Comparison of ENCODE assay signal across 27 mouse cellular contexts in genomic region chr2:135843721-135844120, GRCm38 (mm10).
DNase-seq lines count a peak whose midpoint lies in the region; ATAC-seq lines count a peak whose summit lies in the region.
"Had no signal": no experiment of that assay in that cellular context is flagged by ENCODE, and none has a peak within 500 bp of the region (broad histone marks: within the 10 kb centered on the region; RNA-seq: fewer than 3 reads in every experiment).

No protein-coding gene starts in this region.

- H3K4me1 ChIP-seq in kidney, embryonic 15.5 days, result no peaks in the 10 kb centered on the region; the same call in 1 of the 2 replicates
- H3K4me1 ChIP-seq in kidney, embryonic 16.5 days (ENCODE audit: insufficient read depth, low read length), result 0 out of 2 replicates have a peak, but pooled peaks cover 6% of the 10 kb centered on the region
- H3K4me1 ChIP-seq in brown adipose tissue, adult 24 weeks (ENCODE audit: control insufficient read depth, insufficient read depth, insufficient read length, low read length), result peaks cover 19% of the 10 kb centered on the region
- H3K4me1 ChIP-seq: forebrain, embryonic 13.5 days had no signal

- no peaks in the 10 kb centered on the region for H3K36me3 ChIP-seq in kidney, embryonic 15.5 days
- no peaks in the 10 kb centered on the region for H3K36me3 ChIP-seq in kidney, embryonic 16.5 days (ENCODE audit: insufficient read depth, low read length)
- H3K36me3 ChIP-seq: embryonic facial prominence, embryonic 13.5 days; forebrain, embryonic 10.5 days had no signal

- peak; percentile 72 for DNase-seq in cerebellum, adult 9-10 months
- no peak for DNase-seq in cerebellum, adult 11 months
- DNase-seq in frontal cortex, postnatal 25 days (ENCODE audit: low spot score in 2 of 2), result no peak
- no peak for DNase-seq in spleen, adult 12 weeks (ENCODE audit: low spot score)
- DNase-seq: adrenal gland, postnatal 10 days; adrenal gland, postnatal 36 days; gastrocnemius, postnatal 25 days; heart, adult 2 months; heart, postnatal 14 days; heart, postnatal 4 days; kidney, adult 18-20 months; kidney, adult 9 months had no signal

- no peak overlapping the region for H3K9ac ChIP-seq in kidney, embryonic 15.5 days
- no peak overlapping the region for H3K9ac ChIP-seq in kidney, embryonic 16.5 days (replicated peaks; ENCODE audit: low read length)
- H3K9ac ChIP-seq: embryonic facial prominence, embryonic 13.5 days; forebrain, embryonic 13.5 days; hindbrain, embryonic 14.5 days had no signal

- H3K4me3 ChIP-seq in kidney, embryonic 15.5 days (replicated peaks), result no peak overlapping the region
- H3K4me3 ChIP-seq in kidney, embryonic 16.5 days (ENCODE audit: low read length), result no peak overlapping the region
- peak overlapping the region; percentile 27; the same call in 1 of the 2 replicates for H3K4me3 ChIP-seq in brown adipose tissue, adult 24 weeks (ENCODE audit: insufficient read depth, low read depth, low read length)
- H3K4me3 ChIP-seq: embryonic facial prominence, embryonic 13.5 days; forebrain, embryonic 10.5 days; forebrain, embryonic 13.5 days; heart, adult 2 months had no signal

- ATAC-seq in frontal cortex, adult (ENCODE audit: low TSS enrichment), result 0 out of 2 replicates have a peak, but pooled peaks have one; percentile 29
- ATAC-seq in kidney, embryonic 15.5 days (replicated peaks; ENCODE audit: low FRiP score), result 0 out of 2 replicates have a peak, but pooled peaks have one; percentile 12
- no peak for ATAC-seq in kidney, embryonic 16.5 days (ENCODE audit: low FRiP score, low TSS enrichment)
- ATAC-seq: activated CD4-positive, CD25-positive, alpha-beta regulatory T cell, adult 4 months; CD4-positive, CD25-positive, alpha-beta regulatory T cell, adult 4 months; forebrain, embryonic 13.5 days; forebrain, embryonic 16.5 days; hindbrain, postnatal 0 days; inflammation-experienced regulatory T-cells, adult 6 months; intestine, embryonic 16.5 days had no signal

- no peaks in the 10 kb centered on the region for H3K27me3 ChIP-seq in kidney, embryonic 15.5 days
- H3K27me3 ChIP-seq in kidney, embryonic 16.5 days (ENCODE audit: insufficient read depth, low read length), result no peaks in the 10 kb centered on the region
- H3K27me3 ChIP-seq: embryonic facial prominence, embryonic 13.5 days; forebrain, embryonic 13.5 days had no signal

- WGBS in kidney, embryonic 15.5 days, result 84% methylated on average over 8 of the region's 8 CpGs
- WGBS in kidney, embryonic 16.5 days, result 81% methylated on average over 8 of the region's 8 CpGs

- H3K4me2 ChIP-seq in kidney, embryonic 15.5 days, result no peak overlapping the region
- no peak overlapping the region for H3K4me2 ChIP-seq in kidney, embryonic 16.5 days (replicated peaks; ENCODE audit: low read depth, low read length)
- H3K4me2 ChIP-seq: embryonic facial prominence, embryonic 13.5 days; forebrain, embryonic 13.5 days; heart, embryonic 11.5 days; hindbrain, embryonic 14.5 days had no signal

- H3K9me3 ChIP-seq in kidney, embryonic 15.5 days (replicated peaks), result no peaks in the 10 kb centered on the region
- no peaks in the 10 kb centered on the region for H3K9me3 ChIP-seq in kidney, embryonic 16.5 days (ENCODE audit: low read length)
- H3K9me3 ChIP-seq: embryonic facial prominence, embryonic 13.5 days; forebrain, embryonic 10.5 days; forebrain, embryonic 13.5 days had no signal

- H3K27ac ChIP-seq in kidney, embryonic 15.5 days, result no peak overlapping the region
- H3K27ac ChIP-seq in kidney, embryonic 16.5 days (ENCODE audit: low read length), result no peak overlapping the region
- H3K27ac ChIP-seq in brown adipose tissue, adult 24 weeks (replicated peaks; ENCODE audit: low read depth, low read length), result peak overlapping the region; percentile 94
- H3K27ac ChIP-seq: embryonic facial prominence, embryonic 13.5 days; forebrain, embryonic 10.5 days; forebrain, embryonic 13.5 days; heart, adult 2 months; hindbrain, embryonic 14.5 days; hindbrain, postnatal 0 days had no signal
